ENCODE assay signal across 11 mouse cellular contexts in genomic region chr17:31315046-31315792, GRCm38 (mm10). TPM values are rescaled to one million over a fixed set of nuclear protein-coding genes. Genes with fewer than 3 reads are reported as not detected.
DNase-seq lines count a peak whose midpoint lies in the region; ATAC-seq and TF ChIP-seq lines count a peak whose summit lies in the region.
"Had no signal": no experiment of that assay in that cellular context is flagged by ENCODE, and none has a peak within 500 bp of the region (broad histone marks: within the 10 kb centered on the region; RNA-seq: fewer than 3 reads in every experiment).

No protein-coding gene starts in this region.

- no peaks in the 10 kb centered on the region for H3K36me3 ChIP-seq in forebrain, embryonic 11.5 days (ENCODE audit: control insufficient read depth, insufficient read depth, low read length)
- 0 out of 2 replicates have a peak, but pooled peaks cover 4% of the 10 kb centered on the region for H3K36me3 ChIP-seq in forebrain, embryonic 15.5 days
- H3K36me3 ChIP-seq in heart, postnatal 0 days (replicated peaks; ENCODE audit: control insufficient read depth, insufficient read depth, low read length), result no peaks in the 10 kb centered on the region
- H3K36me3 ChIP-seq in midbrain, embryonic 13.5 days, result peaks cover 9% of the 10 kb centered on the region; the same call in 1 of the 2 replicates
- H3K36me3 ChIP-seq: embryonic facial prominence, embryonic 12.5 days; limb, embryonic 15.5 days had no signal

- no peak overlapping the region for H3K4me3 ChIP-seq in forebrain, embryonic 11.5 days (ENCODE audit: low read depth, low read length)
- no peak overlapping the region for H3K4me3 ChIP-seq in forebrain, embryonic 15.5 days
- no peak overlapping the region for H3K4me3 ChIP-seq in heart, postnatal 0 days (ENCODE audit: low read depth, low read length)
- H3K4me3 ChIP-seq in midbrain, embryonic 13.5 days (replicated peaks), result no peak overlapping the region
- H3K4me3 ChIP-seq in left cerebral cortex, adult 2 months, result no peak overlapping the region
- H3K4me3 ChIP-seq: embryonic facial prominence, embryonic 12.5 days; limb, embryonic 15.5 days had no signal

- TF ChIP-seq EP300 in heart, postnatal 0 days (IDR thresholded peaks at IDR 0.05; ENCODE audit: low read depth), result no peak

- H3K4me1 ChIP-seq in forebrain, embryonic 11.5 days (replicated peaks; ENCODE audit: control insufficient read depth, insufficient read depth, low read length), result peaks cover 7% of the 10 kb centered on the region
- H3K4me1 ChIP-seq in forebrain, embryonic 15.5 days, result peaks cover 7% of the 10 kb centered on the region; the same call in 1 of the 2 replicates
- H3K4me1 ChIP-seq in heart, postnatal 0 days (ENCODE audit: control insufficient read depth, insufficient read depth), result peaks cover 11% of the 10 kb centered on the region
- peaks cover 15% of the 10 kb centered on the region for H3K4me1 ChIP-seq in midbrain, embryonic 13.5 days (replicated peaks)

- no peaks in the 10 kb centered on the region for H3K27me3 ChIP-seq in forebrain, embryonic 11.5 days (ENCODE audit: control insufficient read depth, insufficient read depth, low read length)
- H3K27me3 ChIP-seq in forebrain, embryonic 15.5 days, result no peaks in the 10 kb centered on the region
- no peaks in the 10 kb centered on the region for H3K27me3 ChIP-seq in heart, postnatal 0 days (ENCODE audit: control insufficient read depth, insufficient read depth, low read length)
- H3K27me3 ChIP-seq in midbrain, embryonic 13.5 days, result no peaks in the 10 kb centered on the region; the same call in 1 of the 2 replicates
- H3K27me3 ChIP-seq: embryonic facial prominence, embryonic 12.5 days; limb, embryonic 15.5 days had no signal

- DNase-seq in forebrain, embryonic 11.5 days (ENCODE audit: low spot score), result no peak
- peak; percentile 50 for DNase-seq in Muller cell, postnatal 12 days (ENCODE audit: inconsistent ontology term)
- DNase-seq in heart, postnatal 0 days (ENCODE audit: low spot score), result no peak
- DNase-seq in left cerebral cortex, adult 2 months (ENCODE audit: extremely low spot score in 1 of 2, low spot score in 2 of 2), result no peak
- no peak for DNase-seq in right cerebral cortex, adult 18-20 months
- DNase-seq in gastrocnemius, postnatal 10 days, result no peak
- DNase-seq: gastrocnemius, postnatal 36 days had no signal

- WGBS in forebrain, embryonic 11.5 days, result 26% methylated on average over 13 of the region's 13 CpGs
- 18% methylated on average over 13 of the region's 13 CpGs for WGBS in forebrain, embryonic 15.5 days
- 23% methylated on average over 13 of the region's 13 CpGs for WGBS in heart, postnatal 0 days
- WGBS in midbrain, embryonic 13.5 days, result 20% methylated on average over 13 of the region's 13 CpGs

- intact Hi-C loops in left cerebral cortex, adult 2 months (cut with DNase I), result no loop called here

- H3K9me3 ChIP-seq in forebrain, embryonic 11.5 days (ENCODE audit: control insufficient read depth, low read length), result no peaks in the 10 kb centered on the region
- H3K9me3 ChIP-seq in forebrain, embryonic 15.5 days, result no peaks in the 10 kb centered on the region
- no peaks in the 10 kb centered on the region for H3K9me3 ChIP-seq in heart, postnatal 0 days (replicated peaks; ENCODE audit: control insufficient read depth, low read length)
- H3K9me3 ChIP-seq in midbrain, embryonic 13.5 days, result no peaks in the 10 kb centered on the region
- H3K9me3 ChIP-seq: embryonic facial prominence, embryonic 12.5 days; limb, embryonic 15.5 days had no signal

- ATAC-seq in forebrain, embryonic 11.5 days (replicated peaks; ENCODE audit: low FRiP score), result no peak
- ATAC-seq in forebrain, embryonic 15.5 days (replicated peaks), result no peak
- ATAC-seq in heart, postnatal 0 days (ENCODE audit: insufficient read depth, low read depth), result peak; percentile 59
- ATAC-seq in midbrain, embryonic 13.5 days, result no peak

- H3K9ac ChIP-seq in forebrain, embryonic 11.5 days (ENCODE audit: low read length), result peak overlapping the region; percentile 12; the same call in 1 of the 2 replicates
- no peak overlapping the region for H3K9ac ChIP-seq in forebrain, embryonic 15.5 days (replicated peaks)
- H3K9ac ChIP-seq in heart, postnatal 0 days (replicated peaks; ENCODE audit: low read depth, low read length), result no peak overlapping the region
- H3K9ac ChIP-seq in midbrain, embryonic 13.5 days (replicated peaks), result no peak overlapping the region
- H3K9ac ChIP-seq: embryonic facial prominence, embryonic 12.5 days; limb, embryonic 15.5 days had no signal

- H3K27ac ChIP-seq in forebrain, embryonic 11.5 days (ENCODE audit: low read depth, low read length), result no peak overlapping the region
- no peak overlapping the region; the same call in 1 of the 2 replicates for H3K27ac ChIP-seq in forebrain, embryonic 15.5 days (replicated peaks)
- peak overlapping the region; percentile 67 for H3K27ac ChIP-seq in heart, postnatal 0 days (ENCODE audit: low read depth)
- peak overlapping the region; percentile 36; the same call in 1 of the 2 replicates for H3K27ac ChIP-seq in midbrain, embryonic 13.5 days
- no peak overlapping the region for H3K27ac ChIP-seq in left cerebral cortex, adult 2 months
- H3K27ac ChIP-seq: embryonic facial prominence, embryonic 12.5 days; limb, embryonic 15.5 days had no signal

- 0 out of 2 replicates have a peak overlapping the region, but pooled peaks have one; percentile 11 for H3K4me2 ChIP-seq in forebrain, embryonic 11.5 days (ENCODE audit: low read depth, low read length, severe bottlenecking)
- no peak overlapping the region for H3K4me2 ChIP-seq in forebrain, embryonic 15.5 days (replicated peaks)
- H3K4me2 ChIP-seq in heart, postnatal 0 days (ENCODE audit: low read depth, low read length), result no peak overlapping the region
- H3K4me2 ChIP-seq in midbrain, embryonic 13.5 days (replicated peaks), result no peak overlapping the region
- H3K4me2 ChIP-seq: embryonic facial prominence, embryonic 12.5 days; limb, embryonic 15.5 days had no signal

- no peak for TF ChIP-seq CTCF in heart, postnatal 0 days (IDR thresholded peaks at IDR 0.05; ENCODE audit: low read depth)
- TF ChIP-seq CTCF in left cerebral cortex, adult 2 months (IDR thresholded peaks at IDR 0.05), result no peak

RNA-seq across cellular contexts. Expression of gene Slc37a1, which starts 28.6 kb away (rescaled TPM):
- 5.8 and 6.0 TPM in 2 replicates for polyA plus RNA-seq in forebrain, embryonic 11.5 days (2014; fragmentation: Nextera tagmentation; extraction: Ambion mirVana)
- 12.5 and 14.9 TPM in 2 replicates for polyA plus RNA-seq in forebrain, embryonic 15.5 days (2015; fragmentation: Nextera tagmentation; extraction: Ambion mirVana)
- total RNA-seq in heart, postnatal 0 days (2014; rRNA removed; ENCODE audit: low replicate concordance), result 16.8 and 37.9 TPM in 2 replicates
- 9.7 and 13.5 TPM in 2 replicates for polyA plus RNA-seq in heart, postnatal 0 days (2015; fragmentation: Nextera tagmentation; extraction: Ambion mirVana)
- 11.4 and 17.4 TPM in 2 replicates for polyA plus RNA-seq in midbrain, embryonic 13.5 days (2015; fragmentation: Nextera tagmentation; extraction: Ambion mirVana)
- 10 to 100 TPM in 1 of 2 experiments, 1 to 10 TPM in 1; 9.4 to 12.0 TPM for total RNA-seq in left cerebral cortex, adult 2 months (2021)
- total RNA-seq in gastrocnemius, postnatal 10 days (2021), result 1 to 10 TPM; 2.4 to 2.6 TPM

RNA-seq across cellular contexts. Expression of gene Rsph1, which starts 38.0 kb away (rescaled TPM):
- polyA plus RNA-seq in forebrain, embryonic 11.5 days (2014; fragmentation: Nextera tagmentation; extraction: Ambion mirVana), result 2.1 and 2.6 TPM in 2 replicates
- 4.0 and 6.7 TPM in 2 replicates for polyA plus RNA-seq in forebrain, embryonic 15.5 days (2015; fragmentation: Nextera tagmentation; extraction: Ambion mirVana)
- 0.27 TPM in 1 of 2 replicates, not detected in the other for total RNA-seq in heart, postnatal 0 days (2014; rRNA removed; ENCODE audit: low replicate concordance)
- 1.6 and 2.3 TPM in 2 replicates for polyA plus RNA-seq in heart, postnatal 0 days (2015; fragmentation: Nextera tagmentation; extraction: Ambion mirVana)
- 2.4 and 2.7 TPM in 2 replicates for polyA plus RNA-seq in midbrain, embryonic 13.5 days (2015; fragmentation: Nextera tagmentation; extraction: Ambion mirVana)
- total RNA-seq in left cerebral cortex, adult 2 months (2021), result 10 to 100 TPM; 14.5 to 19.8 TPM
- total RNA-seq in gastrocnemius, postnatal 10 days (2021), result 1 to 10 TPM; 8.5 to 9.1 TPM

Comparison
In these comparisons a context has a peak if more than half of its experiments do, and no peak if none do; other contexts are left out.
1. H3K27ac ChIP-seq: peak in heart, postnatal 0 days (single experiment) and midbrain, embryonic 13.5 days (single experiment); none in forebrain, embryonic 11.5 days (single experiment), forebrain, embryonic 15.5 days (single experiment) and left cerebral cortex, adult 2 months (single experiment).